In genomic region chr2:135302483-135302882, GRCm38 (mm10) we compare ENCODE assay signal across 12 mouse cellular contexts.
"Had no signal": no experiment of that assay in that cellular context is flagged by ENCODE, and none has a peak within 500 bp of the region (broad histone marks: within the 10 kb centered on the region; RNA-seq: fewer than 3 reads in every experiment).

No protein-coding gene starts in this region.

- ATAC-seq: midbrain, embryonic 16.5 days had no signal

- DNase-seq: kidney, adult 8-10 months; kidney, postnatal 36 days; layer of hippocampus, adult 9-11 months; layer of hippocampus, postnatal 36 days; lung, embryonic 14.5 days; lung, postnatal 10 days; retina, postnatal 1 day; right cerebral cortex, postnatal 4 days; spleen, adult 18-20 months; thymus, adult 18-20 months; thymus, postnatal 36 days had no signal
